Mouse (Mus musculus) bone marrow macrophage, adult 2 months (primary cell): ENCODE measurements around the gene Ntm. TPM values are rescaled to one million over a fixed set of nuclear protein-coding genes. Genes with fewer than 3 reads are reported as not detected.

Source experiments
- H3K27ac ChIP-seq: 2 replicates; pipeline ENCODE4 v1.5.1; 2012; ENCODE audit warnings: low read depth, low read length; ENCODE audit not compliant: insufficient read depth
- H3K4me1 ChIP-seq: 2 replicates; pipeline ENCODE4 v1.6.1; 2012; ENCODE audit warnings: low read length; ENCODE audit not compliant: control insufficient read depth, insufficient read depth
- H3K4me3 ChIP-seq: 2 replicates; pipeline ENCODE4 v1.5.1; 2012; ENCODE audit warnings: mild to moderate bottlenecking, low read length, moderate library complexity; ENCODE audit not compliant: insufficient read depth
- CTCF ChIP-seq: IDR thresholded peaks from 2 replicates; pipeline ENCODE4 v1.5.1; 2012; ENCODE audit warnings: low read depth, mild to moderate bottlenecking, low read length, moderate library complexity
- POLR2A ChIP-seq: IDR thresholded peaks from 2 replicates; pipeline ENCODE4 v1.6.1; 2012; ENCODE audit warnings: mild to moderate bottlenecking, low read depth, low read length, borderline replicate concordance
- polyA plus RNA-seq: library from polyadenylated mRNA; stranded (reverse); fragments of >200 nt; gene quantifications from 2 replicates; pipeline ENCODE4 v1.2.4, GENCODE M21; 2012; ENCODE audit not compliant: missing spikeins, insufficient read depth, insufficient read length

Ntm gene
- polyA plus RNA-seq, 1 experiment, result not detected

DNA sequence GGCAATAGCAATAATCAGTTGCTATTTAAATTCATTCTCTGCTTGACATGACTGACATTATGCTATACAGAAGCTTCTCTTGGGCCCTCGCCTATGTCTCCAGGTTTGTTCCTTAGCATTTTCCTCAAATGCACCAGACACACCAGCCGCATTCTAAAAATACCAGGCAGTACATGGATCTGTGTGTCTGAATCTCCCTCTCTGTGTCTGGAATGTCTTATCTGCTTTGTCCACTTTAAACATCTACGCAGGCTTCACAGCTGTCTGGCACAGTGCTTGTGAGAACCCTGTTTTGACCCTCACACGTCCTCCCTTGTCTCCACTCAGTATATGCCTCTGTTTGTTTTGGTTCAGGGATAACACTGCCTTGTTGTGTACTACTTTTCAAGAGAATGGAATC lies 937.3 kb downstream of the Ntm start:
- Histone ChIP-seq H3K4me1 (no peaks in the 10 kb centered on the region), H3K4me3 (no peak overlapping the region), H3K27ac (no peak overlapping the region)
- TF ChIP-seq POLR2A (no peak), CTCF (no peak)

DNA sequence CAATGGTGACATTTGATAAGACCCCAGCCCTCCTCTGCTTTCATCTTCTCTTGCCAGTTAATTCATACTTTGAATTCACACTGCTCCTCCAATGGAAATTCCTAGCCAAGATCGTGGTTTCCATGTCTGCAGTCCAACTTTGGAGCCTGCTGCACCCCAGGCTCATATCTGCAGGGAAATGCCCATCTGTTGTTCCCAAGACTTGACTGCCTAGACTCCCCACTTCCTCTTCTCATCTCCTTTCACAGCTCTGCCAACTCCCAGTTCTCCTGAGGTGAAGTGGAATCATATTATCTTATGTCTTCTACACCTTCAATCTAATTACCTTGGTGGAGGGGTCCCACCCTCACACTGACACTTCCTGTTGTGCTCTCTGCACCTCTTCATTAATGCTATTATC lies 937.8 kb downstream of the Ntm start:
- TF ChIP-seq POLR2A, result no peak
- Histone ChIP-seq H3K27ac (no peak overlapping the region), H3K4me1 (no peaks in the 10 kb centered on the region), H3K4me3 (no peak overlapping the region)

DNA sequence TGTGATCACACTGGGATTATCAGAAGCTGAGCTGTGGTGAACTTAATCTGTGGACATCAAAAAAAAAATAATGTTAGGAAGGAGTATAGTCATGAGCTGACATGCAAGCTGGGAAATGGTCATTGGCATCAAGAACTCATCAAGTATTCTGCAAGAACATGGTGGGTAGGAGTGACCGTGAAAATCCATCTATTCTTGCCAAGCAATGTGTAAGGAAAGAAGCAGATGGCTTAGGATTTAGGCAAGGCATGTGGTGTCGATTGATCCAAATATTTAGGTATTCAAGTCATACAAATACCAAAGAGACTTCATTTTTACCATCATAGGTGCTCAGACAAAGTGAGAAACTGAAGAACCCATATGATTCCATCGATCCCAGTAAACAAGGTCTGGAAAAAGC lies 946.1 kb downstream of the Ntm start:
- Histone ChIP-seq H3K4me1 (no peaks in the 10 kb centered on the region), H3K27ac (no peak overlapping the region), H3K4me3 (no peak overlapping the region)
- TF ChIP-seq POLR2A (no peak), CTCF (no peak)

DNA sequence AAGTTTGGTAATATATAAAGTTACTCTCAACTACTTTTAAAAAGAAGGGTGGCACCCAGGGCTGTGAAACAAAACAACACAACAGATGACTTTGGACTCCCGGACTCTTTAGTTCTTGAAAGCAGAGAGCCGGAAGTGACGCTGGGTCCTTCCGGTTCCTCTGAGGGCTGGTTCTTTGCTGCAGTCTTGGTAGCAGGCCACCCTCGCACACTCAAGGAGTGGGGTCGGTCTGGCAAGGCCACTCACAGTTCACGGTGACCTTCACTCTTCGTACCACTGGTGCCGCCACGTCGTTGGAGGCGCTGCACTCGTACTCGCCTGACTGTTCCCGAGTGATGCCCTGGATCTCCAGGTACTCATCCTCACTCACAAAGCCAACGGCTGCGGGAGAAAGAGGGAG lies 949.1 kb downstream of the Ntm start:
- Histone ChIP-seq H3K4me1 (no peaks in the 10 kb centered on the region), H3K27ac (no peak overlapping the region), H3K4me3 (no peak overlapping the region)
- TF ChIP-seq POLR2A, result no peak
- no peak for TF ChIP-seq CTCF

DNA sequence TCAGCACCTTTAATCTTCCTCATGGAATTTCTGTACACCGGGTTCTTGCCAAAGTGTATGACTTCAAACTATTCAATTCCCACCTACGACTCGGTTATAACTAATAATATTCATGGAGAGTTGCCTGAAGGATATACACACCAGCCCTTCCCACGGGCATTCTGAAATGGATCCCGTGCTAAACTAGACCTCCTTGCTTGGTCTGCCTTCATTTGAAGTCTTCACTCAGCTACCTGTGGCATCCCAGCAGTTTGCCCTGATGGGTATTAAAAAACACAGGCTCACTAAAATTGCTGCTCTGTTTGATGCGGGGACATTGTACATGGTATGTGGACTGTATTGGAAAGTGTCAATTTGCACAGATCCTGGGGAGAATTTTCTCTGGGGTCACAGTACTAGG lies 950.4 kb downstream of the Ntm start:
- Histone ChIP-seq H3K4me3 (no peak overlapping the region), H3K4me1 (no peaks in the 10 kb centered on the region), H3K27ac (no peak overlapping the region)
- no peak for TF ChIP-seq POLR2A
- no peak for TF ChIP-seq CTCF

DNA sequence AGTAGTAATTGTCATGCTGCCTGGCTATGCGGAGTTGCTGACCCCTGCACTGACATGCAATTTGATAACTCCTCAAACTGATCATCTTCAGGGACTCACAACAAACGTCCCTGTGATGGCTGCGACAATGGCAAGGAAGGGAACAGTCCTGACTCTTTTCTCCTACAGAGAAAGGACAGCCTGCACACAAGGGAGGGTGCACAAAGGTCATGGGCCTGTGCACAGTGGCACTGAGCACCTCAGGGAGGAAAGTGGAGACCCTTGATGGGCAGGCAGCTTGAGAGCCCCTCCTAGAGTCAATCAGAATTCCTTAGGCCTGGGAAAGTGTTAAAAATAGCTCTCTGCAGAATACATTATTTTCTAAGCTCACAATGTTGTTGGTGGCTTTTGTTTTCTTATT lies 951.5 kb downstream of the Ntm start:
- TF ChIP-seq CTCF (no peak), POLR2A (no peak)
- H3K4me1 ChIP-seq, result no peaks in the 10 kb centered on the region
- no peak overlapping the region for H3K4me3 ChIP-seq
- no peak overlapping the region for H3K27ac ChIP-seq

DNA sequence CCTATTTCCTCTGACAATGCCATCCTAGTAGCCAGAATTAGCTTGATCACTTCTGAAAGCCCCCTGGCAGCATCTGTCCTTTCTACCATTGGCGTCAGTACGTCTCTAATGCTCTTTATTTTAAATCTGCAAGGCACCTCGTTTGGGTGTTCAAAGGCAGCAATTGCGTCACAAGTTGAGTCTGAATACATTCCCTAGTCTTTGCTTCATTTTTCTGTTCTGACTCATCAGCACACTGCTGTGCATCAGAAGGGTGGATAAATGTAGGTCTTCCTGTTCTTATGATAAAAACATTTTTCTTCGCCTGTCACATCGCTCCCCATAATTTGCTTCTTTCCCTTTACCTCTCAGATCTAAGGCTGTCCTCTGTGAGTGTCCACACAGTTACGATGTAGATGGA lies 958.4 kb downstream of the Ntm start:
- no peaks in the 10 kb centered on the region for H3K4me1 ChIP-seq
- H3K4me3 ChIP-seq, result no peak overlapping the region
- no peak overlapping the region for H3K27ac ChIP-seq
- TF ChIP-seq POLR2A, result no peak
- no peak for TF ChIP-seq CTCF

DNA sequence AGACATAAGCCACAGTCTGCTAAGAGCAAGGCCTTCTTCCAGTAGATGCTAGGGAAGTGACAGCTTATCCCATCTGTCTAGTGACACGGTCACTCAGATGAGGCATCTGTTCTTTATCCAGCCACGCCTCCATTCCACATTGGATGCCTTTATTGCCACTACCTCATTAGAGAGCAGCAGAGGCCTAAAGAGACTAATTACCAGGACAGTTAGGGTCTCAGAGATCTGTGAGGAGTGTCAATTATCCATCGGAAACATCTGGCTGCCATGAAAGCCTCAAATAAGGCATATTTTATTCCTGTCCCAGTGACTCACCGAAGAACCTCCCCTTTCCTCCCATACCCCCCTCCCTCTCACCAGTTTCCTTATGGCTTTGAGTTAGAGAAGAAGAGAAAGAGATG lies 963.0 kb downstream of the Ntm start:
- no peak overlapping the region for H3K27ac ChIP-seq
- TF ChIP-seq CTCF (no peak), POLR2A (no peak)
- no peak overlapping the region for H3K4me3 ChIP-seq
- H3K4me1 ChIP-seq, result no peaks in the 10 kb centered on the region

DNA sequence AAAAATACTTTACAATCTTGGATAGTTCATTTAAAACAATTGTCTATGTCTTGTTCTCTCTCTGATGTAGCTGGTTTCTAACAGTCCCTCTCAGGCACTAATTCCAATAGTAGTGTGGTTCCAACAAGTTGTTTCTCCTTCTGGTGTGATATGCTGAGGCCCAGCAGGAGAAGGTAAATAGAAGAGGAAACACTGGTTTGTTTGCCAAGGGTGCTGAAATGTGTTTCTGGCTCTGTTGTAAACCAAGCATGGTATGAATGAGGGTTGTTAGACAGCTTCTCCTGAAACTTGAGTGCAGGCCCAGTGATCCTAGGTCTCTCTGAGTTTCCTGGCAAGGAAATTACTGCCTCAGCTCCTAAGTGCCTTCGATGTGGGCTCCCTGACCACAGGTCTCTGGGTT lies 985.7 kb downstream of the Ntm start:
- no peak for TF ChIP-seq POLR2A
- no peak for TF ChIP-seq CTCF
- Histone ChIP-seq H3K4me3 (no peak overlapping the region), H3K4me1 (no peaks in the 10 kb centered on the region), H3K27ac (no peak overlapping the region)

DNA sequence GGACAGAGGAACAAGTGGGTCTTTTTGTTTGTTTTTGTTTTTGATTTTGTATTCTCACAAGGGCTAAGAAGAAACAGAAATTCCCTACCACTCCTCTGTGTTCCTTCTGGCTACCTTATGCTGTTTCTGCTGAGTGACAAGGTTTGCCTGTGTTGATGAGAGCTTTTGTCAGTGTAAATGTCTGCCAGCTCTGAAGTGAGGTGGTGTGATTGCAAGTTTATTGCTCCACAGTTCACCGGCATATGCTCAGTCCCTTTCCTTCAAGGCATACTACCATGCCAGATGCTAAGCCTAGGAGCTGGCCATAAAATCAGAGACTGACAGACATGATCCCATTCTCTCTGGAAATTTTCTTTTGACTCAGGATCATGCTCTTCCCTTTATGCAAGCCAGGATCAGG lies 993.5 kb downstream of the Ntm start:
- H3K4me1 ChIP-seq, result no peaks in the 10 kb centered on the region
- H3K27ac ChIP-seq, result no peak overlapping the region
- TF ChIP-seq POLR2A (no peak), CTCF (no peak)
- H3K4me3 ChIP-seq, result no peak overlapping the region
